11 mouse cellular contexts compared by ENCODE assay signal in the genomic region with DNA sequence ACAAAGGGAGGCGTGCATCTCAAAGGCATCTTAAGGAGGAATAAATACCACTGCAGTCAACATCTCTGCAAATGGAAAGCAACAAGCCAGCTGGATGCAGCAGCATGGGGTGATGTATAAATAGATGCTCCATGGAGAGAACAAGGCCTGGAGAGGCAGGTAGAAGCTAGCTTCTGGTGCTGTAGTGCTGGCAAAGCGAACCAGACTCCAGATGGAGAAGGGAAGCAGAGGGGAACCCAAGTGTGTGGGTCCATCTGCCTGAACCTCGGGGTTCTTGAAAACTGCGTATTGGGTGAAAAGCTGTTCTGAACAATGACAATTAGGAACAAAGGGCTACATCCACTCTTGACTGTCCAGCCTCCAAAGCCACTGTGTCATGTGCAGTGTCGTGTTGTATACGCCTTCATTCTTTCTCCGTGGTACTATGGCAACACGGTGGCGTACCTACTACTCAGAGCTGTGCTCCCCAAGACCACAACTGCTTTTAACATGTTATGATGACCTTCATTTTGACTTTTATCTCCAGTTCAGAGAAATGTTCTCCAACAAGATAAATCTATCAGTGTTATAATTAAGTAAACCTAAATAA. TPM values are rescaled to one million over a fixed set of nuclear protein-coding genes. Genes with fewer than 3 reads are reported as not detected.
A peak's percentile ranks its signal among the peaks of the same experiment; 100 is the strongest.
DNase-seq lines count a peak whose midpoint lies in the region; ATAC-seq lines count a peak whose summit lies in the region.
"Had no signal": no experiment of that assay in that cellular context is flagged by ENCODE, and none has a peak within 500 bp of the region (broad histone marks: within the 10 kb centered on the region; RNA-seq: fewer than 3 reads in every experiment).

No protein-coding gene starts in this region.

- no peak overlapping the region for H3K4me2 ChIP-seq in hindbrain, embryonic 11.5 days (replicated peaks; ENCODE audit: low read depth, low read length)
- H3K4me2 ChIP-seq: liver, embryonic 13.5 days had no signal

- H3K9me3 ChIP-seq in hindbrain, embryonic 11.5 days (ENCODE audit: control insufficient read depth, low read length): no peaks in the 10 kb centered on the region
- H3K9me3 ChIP-seq: liver, embryonic 13.5 days had no signal

- DNase-seq in retina, postnatal 1 day: peak; percentile 8
- no peak for DNase-seq in retina, embryonic 14.5 days (ENCODE audit: low spot score)
- DNase-seq in hindbrain, embryonic 11.5 days (ENCODE audit: low spot score): peak; percentile 39
- DNase-seq in left cerebral cortex, adult 9 months (ENCODE audit: low spot score in 2 of 2): peak; percentile 27 to 52
- peak; percentile 26 for DNase-seq in right cerebral cortex, postnatal 25 days
- no peak for DNase-seq in gastrocnemius, postnatal 4 days (ENCODE audit: low spot score in 2 of 2)
- DNase-seq in adrenal gland, postnatal 36 days: no peak
- DNase-seq: gastrocnemius, postnatal 10 days; kidney, adult 8-10 months; liver, embryonic 13.5 days had no signal

- H3K4me1 ChIP-seq in hindbrain, embryonic 11.5 days (replicated peaks; ENCODE audit: control insufficient read depth, insufficient read depth, low read length): no peaks in the 10 kb centered on the region; the same call in 1 of the 2 replicates
- H3K4me1 ChIP-seq: liver, embryonic 13.5 days had no signal

- no peak overlapping the region for H3K4me3 ChIP-seq in hindbrain, embryonic 11.5 days (ENCODE audit: low read depth, low read length)
- H3K4me3 ChIP-seq: liver, embryonic 13.5 days had no signal

- ATAC-seq in hindbrain, embryonic 11.5 days (ENCODE audit: low FRiP score): peak; percentile 82
- ATAC-seq in erythroblast, adult 5-6 weeks (replicated peaks; ENCODE audit: low FRiP score, poor library complexity, severe bottlenecking): no peak

- H3K36me3 ChIP-seq in hindbrain, embryonic 11.5 days (ENCODE audit: control insufficient read depth, insufficient read depth, low read length): no peaks in the 10 kb centered on the region
- H3K36me3 ChIP-seq: liver, embryonic 13.5 days had no signal

- no peak overlapping the region for H3K27ac ChIP-seq in hindbrain, embryonic 11.5 days (ENCODE audit: low read depth, low read length)
- H3K27ac ChIP-seq: liver, embryonic 13.5 days had no signal

- H3K9ac ChIP-seq in hindbrain, embryonic 11.5 days (ENCODE audit: low read depth, low read length): no peak overlapping the region
- H3K9ac ChIP-seq: liver, embryonic 13.5 days had no signal

- no peaks in the 10 kb centered on the region for H3K27me3 ChIP-seq in hindbrain, embryonic 11.5 days (ENCODE audit: control insufficient read depth, insufficient read depth, low read length)
- H3K27me3 ChIP-seq: liver, embryonic 13.5 days had no signal

- whole genome bisulfite sequencing in hindbrain, embryonic 11.5 days: 48% methylated on average over 9 of the region's 9 CpGs

RNA-seq across cellular contexts. Expression of a gene that starts 53.8 kb away (rescaled TPM):
- polyA plus RNA-seq in hindbrain, embryonic 11.5 days (2014; fragmentation: Nextera tagmentation; extraction: Ambion mirVana): 1.3 and 1.6 TPM in 2 replicates
- total RNA-seq in gastrocnemius, postnatal 4 days (2021): 1 to 10 TPM; 6.7 to 6.8 TPM
- total RNA-seq in erythroblast, adult 5-6 weeks (2015; ENCODE audit: low replicate concordance): not detected in 2 replicates
- total RNA-seq in erythroblast, adult 5-6 weeks (2017; ENCODE audit: low replicate concordance): not detected in 2 replicates
- total RNA-seq in adrenal gland, postnatal 36 days (2021): 1 to 10 TPM; 2.0 to 2.9 TPM

Comparison
In these comparisons a context has a peak if more than half of its experiments do, and no peak if none do; other contexts are left out.
1. DNase-seq: peak in retina, postnatal 1 day (single experiment), hindbrain, embryonic 11.5 days (single experiment), left cerebral cortex, adult 9 months (2 of 2) and right cerebral cortex, postnatal 25 days (single experiment); none in retina, embryonic 14.5 days (single experiment), gastrocnemius, postnatal 4 days (0 of 2) and adrenal gland, postnatal 36 days (0 of 2).